In genomic region chr2:93772054-93772764, GRCm38 (mm10) we compare ENCODE assay signal across 9 mouse cellular contexts. TPM values are rescaled to one million over a fixed set of nuclear protein-coding genes. Genes with fewer than 3 reads are reported as not detected.
A peak's percentile ranks its signal among the peaks of the same experiment; 100 is the strongest.
DNase-seq lines count a peak whose midpoint lies in the region; TF ChIP-seq lines count a peak whose summit lies in the region.
"Had no signal": no experiment of that assay in that cellular context is flagged by ENCODE, and none has a peak within 500 bp of the region (broad histone marks: within the 10 kb centered on the region; RNA-seq: fewer than 3 reads in every experiment).

No protein-coding gene starts in this region.

- peaks cover 56% of the 10 kb centered on the region for H3K27me3 ChIP-seq in limb, embryonic 10.5 days (ENCODE audit: low read depth, poor library complexity, severe bottlenecking)
- H3K27me3 ChIP-seq: hindbrain, embryonic 15.5 days had no signal

- no peak overlapping the region for H3K4me3 ChIP-seq in gastrocnemius, adult 2 months
- H3K4me3 ChIP-seq in limb, embryonic 10.5 days: peak overlapping the region; percentile 3; the same call in 1 of the 2 replicates
- H3K4me3 ChIP-seq: hindbrain, embryonic 15.5 days had no signal

- no peaks in the 10 kb centered on the region for H3K9me3 ChIP-seq in limb, embryonic 10.5 days (replicated peaks)
- H3K9me3 ChIP-seq: hindbrain, embryonic 15.5 days had no signal

- intact Hi-C loops in gastrocnemius, adult 2 months (cut with DNase I): no loop called here
- intact Hi-C loops in left cerebral cortex, postnatal 14 days (cut with DNase I): no loop called here

- H3K4me1 ChIP-seq in limb, embryonic 10.5 days: peaks cover 64% of the 10 kb centered on the region

- peaks cover 9% of the 10 kb centered on the region for H3K36me3 ChIP-seq in limb, embryonic 10.5 days

- TF ChIP-seq CTCF in gastrocnemius, adult 2 months (IDR thresholded peaks at IDR 0.05): no peak

- peak overlapping the region; percentile 89 for H3K27ac ChIP-seq in gastrocnemius, adult 2 months
- H3K27ac ChIP-seq in limb, embryonic 10.5 days: peak overlapping the region; percentile 78
- H3K27ac ChIP-seq: hindbrain, embryonic 15.5 days had no signal

- WGBS in limb, embryonic 10.5 days: 23% methylated on average over 16 of the region's 16 CpGs

- no peak for DNase-seq in gastrocnemius, adult 2 months
- no peak for DNase-seq in gastrocnemius, postnatal 4 days (ENCODE audit: low spot score in 2 of 2)
- peak; percentile 22 for DNase-seq in retina, postnatal 1 day
- no peak for DNase-seq in retina, embryonic 14.5 days (ENCODE audit: low spot score)
- DNase-seq in limb, embryonic 10.5 days (ENCODE audit: low spot score): peak; percentile 64
- DNase-seq in left cerebral cortex, postnatal 14 days (ENCODE audit: low spot score in 2 of 2): no peak
- no peak for DNase-seq in frontal cortex, postnatal 25 days (ENCODE audit: low spot score in 2 of 2)
- DNase-seq in layer of hippocampus, adult 18-20 months (ENCODE audit: low spot score in 2 of 2): no peak

RNA-seq across cellular contexts. Expression of gene Ext2, which starts 50.2 kb away (rescaled TPM):
- 10 to 100 TPM; 39.6 to 41.5 TPM for total RNA-seq in gastrocnemius, adult 2 months (2021)
- total RNA-seq in gastrocnemius, postnatal 4 days (2021): 10 to 100 TPM; 61.4 to 65.5 TPM
- polyA plus RNA-seq in limb, embryonic 10.5 days (2016; fragmentation: Nextera tagmentation; extraction: Ambion mirVana): 70.0 and 79.1 TPM in 2 replicates
- 10 to 100 TPM; 53.6 to 55.7 TPM for total RNA-seq in left cerebral cortex, postnatal 14 days (2021)
- 10 to 100 TPM; 46.4 to 46.8 TPM for total RNA-seq in layer of hippocampus, adult 18-20 months (2021)

Comparison
In these comparisons a context has a peak if more than half of its experiments do, and no peak if none do; other contexts are left out.
1. DNase-seq: peak in retina, postnatal 1 day (single experiment) and limb, embryonic 10.5 days (single experiment); none in gastrocnemius, adult 2 months (single experiment), gastrocnemius, postnatal 4 days (0 of 2), retina, embryonic 14.5 days (single experiment), left cerebral cortex, postnatal 14 days (0 of 2), frontal cortex, postnatal 25 days (0 of 2) and layer of hippocampus, adult 18-20 months (0 of 2).